Mouse (Mus musculus): ENCODE measurements at regions not wholly inside any gene's neighbourhood (a gene's known extent, or its start where the extent isn't known, plus 50 kb on each side); places are given as distances from the start of the nearest gene placed in this dataset.

GRCm38 (mm10) chr2:28141975-28142374 lies 50.8 kb upstream of the Olfm1 start:
- no peak overlapping the region for H3K9ac ChIP-seq
- H3K27me3 ChIP-seq = no peaks in the 10 kb centered on the region
- ATAC-seq (ENCODE audit: low FRiP score, low read depth) = no peak
- H3K4me1 ChIP-seq (replicated peaks) = peaks cover 22% of the 10 kb centered on the region; the same call in 1 of the 2 replicates
- 24% methylated on average over 4 of the region's 4 CpGs for WGBS
- no peaks in the 10 kb centered on the region for H3K9me3 ChIP-seq
- no peaks in the 10 kb centered on the region for H3K36me3 ChIP-seq
- H3K4me3 ChIP-seq = no peak overlapping the region
- H3K4me2 ChIP-seq = no peak overlapping the region
- H3K27ac ChIP-seq (replicated peaks) = no peak overlapping the region

- H3K9ac ChIP-seq = no peak overlapping the region
- no peak overlapping the region for H3K27ac ChIP-seq (replicated peaks)
- H3K36me3 ChIP-seq = no peaks in the 10 kb centered on the region
- no peaks in the 10 kb centered on the region for H3K27me3 ChIP-seq
- peaks cover 22% of the 10 kb centered on the region; the same call in 1 of the 2 replicates for H3K4me1 ChIP-seq (replicated peaks)
- H3K4me2 ChIP-seq = no peak overlapping the region
- H3K9me3 ChIP-seq = no peaks in the 10 kb centered on the region
- no peak for ATAC-seq (ENCODE audit: low FRiP score, low read depth)
- 25% methylated on average over 4 of the region's 4 CpGs for WGBS
- H3K4me3 ChIP-seq = no peak overlapping the region
These were observed 51.2 kb upstream of the Olfm1 start for GRCm38 (mm10) chr2:28141556-28141955.

DNA sequence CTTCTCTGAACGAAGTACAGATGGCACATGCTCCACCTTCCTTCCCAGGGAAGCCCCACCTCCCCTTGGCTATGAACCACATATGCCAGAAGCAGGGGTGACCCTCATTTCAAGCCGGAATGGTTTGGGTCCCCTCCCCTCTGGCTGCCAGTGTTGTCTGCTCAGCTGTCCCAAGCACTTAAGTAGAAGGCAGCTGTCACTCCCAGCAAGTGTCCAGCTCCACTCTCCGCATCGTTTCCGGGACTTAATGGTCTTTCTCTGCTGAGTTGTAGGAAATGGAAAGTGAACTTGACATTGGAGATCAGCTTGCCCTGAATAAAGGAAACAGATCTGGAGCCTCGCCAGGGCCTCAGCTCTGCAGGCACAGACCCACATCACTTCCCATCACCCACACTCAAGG lies 53.9 kb upstream of the Fcnb start:
- H3K27ac ChIP-seq (replicated peaks) = no peak overlapping the region
- H3K9me3 ChIP-seq = no peaks in the 10 kb centered on the region
- no peaks in the 10 kb centered on the region for H3K27me3 ChIP-seq
- H3K4me1 ChIP-seq (replicated peaks) = peaks cover 19% of the 10 kb centered on the region; the same call in 1 of the 2 replicates
- no peak overlapping the region for H3K9ac ChIP-seq
- H3K36me3 ChIP-seq = no peaks in the 10 kb centered on the region
- peak; percentile 64 for ATAC-seq (ENCODE audit: low FRiP score, low read depth)
- H3K4me2 ChIP-seq = no peak overlapping the region
- no peak overlapping the region for H3K4me3 ChIP-seq
- 50% methylated on average over 6 of the region's 6 CpGs for WGBS

GRCm38 (mm10) chr2:28134605-28135004 lies 49.9 kb upstream of the Fcnb start:
- Histone ChIP-seq H3K4me2 (no peak overlapping the region), H3K9ac (no peak overlapping the region), H3K36me3 (no peaks in the 10 kb centered on the region), H3K27ac (replicated peaks) (no peak overlapping the region), H3K4me3 (no peak overlapping the region), H3K27me3 (no peaks in the 10 kb centered on the region), H3K4me1 (replicated peaks) (peaks cover 9% of the 10 kb centered on the region; the same call in 1 of the 2 replicates), H3K9me3 (no peaks in the 10 kb centered on the region)
- 90% methylated on average over 1 of the region's 1 CpGs for WGBS
- no peak for ATAC-seq (ENCODE audit: low FRiP score, low read depth)
